Mouse (Mus musculus) intestine, postnatal 0 days (tissue): ENCODE measurements at regions not wholly inside any gene's neighbourhood (a gene's known extent, or its start where the extent isn't known, plus 50 kb on each side); places are given as distances from the start of the nearest gene placed in this dataset.

ENCODE experiments used
- ATAC-seq: fragments of 200-750 bp; cut with Nextera tagmentation; 2 replicates; pipeline ENCODE4 v1.8.0; 2017; ENCODE audit warnings: mild to moderate bottlenecking, moderate TSS enrichment, moderate library complexity
- H3K27ac ChIP-seq: fragments of 300-500 bp; sonication (generic); 2 replicates; pipeline ENCODE4 v1.5.1; 2014; ENCODE audit warnings: mild to moderate bottlenecking, low read depth, low read length, moderate library complexity
- H3K27me3 ChIP-seq: fragments of 300-500 bp; sonication (generic); replicated peaks from 2 replicates; pipeline ENCODE4 v1.6.1; 2014; ENCODE audit warnings: low read length, mixed read lengths; ENCODE audit not compliant: control insufficient read depth, insufficient read depth
- H3K36me3 ChIP-seq: fragments of 300-500 bp; sonication (generic); 2 replicates; pipeline ENCODE4 v1.6.1; 2014; ENCODE audit warnings: mild to moderate bottlenecking, moderate library complexity; ENCODE audit not compliant: control insufficient read depth, insufficient read depth
- H3K4me1 ChIP-seq: fragments of 300-500 bp; sonication (generic); replicated peaks from 2 replicates; pipeline ENCODE4 v1.6.1; 2014; ENCODE audit warnings: antibody characterized with exemption, low read length, mixed read lengths; ENCODE audit not compliant: control insufficient read depth, insufficient read depth
- H3K4me2 ChIP-seq: fragments of 300-500 bp; sonication (generic); replicated peaks from 2 replicates; pipeline ENCODE4 v1.6.1; 2014; ENCODE audit warnings: low read depth, mild to moderate bottlenecking, moderate library complexity
- H3K4me3 ChIP-seq: fragments of 300-500 bp; sonication (generic); 2 replicates; pipeline ENCODE4 v1.5.1; 2014; ENCODE audit warnings: low read depth, low read length
- H3K9ac ChIP-seq: fragments of 300-500 bp; sonication (generic); 2 replicates; pipeline ENCODE4 v1.6.1; 2014; ENCODE audit warnings: mild to moderate bottlenecking, low read depth, low read length
- H3K9me3 ChIP-seq: fragments of 300-500 bp; sonication (generic); 2 replicates; pipeline ENCODE4 v1.6.1; 2016; ENCODE audit warnings: mixed run types; ENCODE audit not compliant: control insufficient read depth
- CTCF ChIP-seq: sonication (generic); IDR thresholded peaks from 2 replicates; pipeline ENCODE4 v1.5.1; 2016; ENCODE audit warnings: low read depth, mild to moderate bottlenecking, control low read depth, antibody characterized with exemption, moderate library complexity
- WGBS: fragments of 180-500 bp; shearing (Covaris S2); extraction: QIAGEN DNeasy Blood & Tissue Kit; methylation state at CpG from one replicate; pipeline ENCODE4 v1.1.7; 2014; 5-methylcytosine and 5-hydroxymethylcytosine counted together

- no peaks in the 10 kb centered on the region for H3K36me3 ChIP-seq
- no peak overlapping the region for H3K9ac ChIP-seq
- H3K4me3 ChIP-seq = no peak overlapping the region
- no peak overlapping the region for H3K27ac ChIP-seq
- H3K9me3 ChIP-seq = no peaks in the 10 kb centered on the region
- H3K27me3 ChIP-seq = no peaks in the 10 kb centered on the region
- no peak for ATAC-seq
- TF ChIP-seq CTCF = no peak
- H3K4me2 ChIP-seq = no peak overlapping the region
- no peaks in the 10 kb centered on the region for H3K4me1 ChIP-seq
- 70% methylated on average over 4 of the region's 4 CpGs for WGBS
Observed at GRCm38 (mm10) chr5:85594413-85595081, 470.8 kb downstream of the Cenpc1 start.

- H3K27me3 ChIP-seq = no peaks in the 10 kb centered on the region
- TF ChIP-seq CTCF = no peak
- 60% methylated on average over 3 of the region's 3 CpGs for WGBS
- H3K4me1 ChIP-seq = no peaks in the 10 kb centered on the region
- no peak overlapping the region for H3K9ac ChIP-seq
- no peaks in the 10 kb centered on the region for H3K36me3 ChIP-seq
- no peak overlapping the region for H3K27ac ChIP-seq
- H3K4me2 ChIP-seq = no peak overlapping the region
- no peak for ATAC-seq
- H3K9me3 ChIP-seq = no peaks in the 10 kb centered on the region
- H3K4me3 ChIP-seq = no peak overlapping the region
Observed at GRCm38 (mm10) chr5:85592236-85592635, 473.1 kb downstream of the Cenpc1 start.

GRCm38 (mm10) chr5:85586727-85587126, 478.7 kb downstream of the Cenpc1 start:
- peak; percentile 56 for TF ChIP-seq CTCF
- no peaks in the 10 kb centered on the region for H3K27me3 ChIP-seq
- ATAC-seq = no peak
- H3K27ac ChIP-seq = no peak overlapping the region
- no peak overlapping the region for H3K4me3 ChIP-seq
- H3K4me2 ChIP-seq = no peak overlapping the region
- 28% methylated on average over 3 of the region's 3 CpGs for WGBS
- no peak overlapping the region for H3K9ac ChIP-seq
- H3K4me1 ChIP-seq = no peaks in the 10 kb centered on the region
- H3K9me3 ChIP-seq = no peaks in the 10 kb centered on the region
- H3K36me3 ChIP-seq = no peaks in the 10 kb centered on the region

- no peak for TF ChIP-seq CTCF
Observed at GRCm38 (mm10) chr5:85572531-85572930, 492.9 kb downstream of the Cenpc1 start.

GRCm38 (mm10) chr5:85571967-85572366, 493.4 kb downstream of the Cenpc1 start:
- no peaks in the 10 kb centered on the region for H3K36me3 ChIP-seq
- no peak for ATAC-seq
- H3K27me3 ChIP-seq = no peaks in the 10 kb centered on the region
- no peaks in the 10 kb centered on the region for H3K4me1 ChIP-seq
- no peak overlapping the region for H3K4me2 ChIP-seq
- WGBS = 80% methylated on average over 4 of the region's 4 CpGs
- H3K9me3 ChIP-seq = no peaks in the 10 kb centered on the region
- H3K27ac ChIP-seq = no peak overlapping the region
- no peak overlapping the region for H3K9ac ChIP-seq
- no peak for TF ChIP-seq CTCF
- H3K4me3 ChIP-seq = no peak overlapping the region

More at GRCm38 (mm10) chr5:85572531-85572930, 492.9 kb downstream of the Cenpc1 start:
- H3K36me3 ChIP-seq = no peaks in the 10 kb centered on the region
- no peak overlapping the region for H3K27ac ChIP-seq
- H3K9me3 ChIP-seq = no peaks in the 10 kb centered on the region
- H3K27me3 ChIP-seq = no peaks in the 10 kb centered on the region
- H3K9ac ChIP-seq = no peak overlapping the region
- ATAC-seq = no peak
- H3K4me3 ChIP-seq = no peak overlapping the region
- H3K4me1 ChIP-seq = no peaks in the 10 kb centered on the region
- H3K4me2 ChIP-seq = no peak overlapping the region

GRCm38 (mm10) chr5:85571381-85571780, 494.0 kb downstream of the Cenpc1 start:
- no peak overlapping the region for H3K9ac ChIP-seq
- H3K4me1 ChIP-seq = no peaks in the 10 kb centered on the region
- no peak overlapping the region for H3K4me3 ChIP-seq
- no peak overlapping the region for H3K4me2 ChIP-seq
- no peak overlapping the region for H3K27ac ChIP-seq
- H3K27me3 ChIP-seq = no peaks in the 10 kb centered on the region
- H3K36me3 ChIP-seq = no peaks in the 10 kb centered on the region
- no peak for TF ChIP-seq CTCF
- H3K9me3 ChIP-seq = no peaks in the 10 kb centered on the region
- ATAC-seq = no peak
- 75% methylated on average over 3 of the region's 3 CpGs for WGBS

GRCm38 (mm10) chr5:85536329-85536728, 529.1 kb downstream of the Cenpc1 start:
- no peak overlapping the region for H3K4me2 ChIP-seq
- H3K9me3 ChIP-seq = no peaks in the 10 kb centered on the region
- no peak overlapping the region for H3K27ac ChIP-seq
- 79% methylated on average over 1 of the region's 1 CpGs for WGBS
- no peaks in the 10 kb centered on the region for H3K27me3 ChIP-seq
- no peaks in the 10 kb centered on the region for H3K36me3 ChIP-seq
- ATAC-seq = no peak
- no peak for TF ChIP-seq CTCF
- H3K4me3 ChIP-seq = no peak overlapping the region
- no peak overlapping the region for H3K9ac ChIP-seq
- H3K4me1 ChIP-seq = no peaks in the 10 kb centered on the region
